Mouse (Mus musculus) stomach, embryonic 15.5 days (tissue): ENCODE results near the gene Rab37. TPM values are rescaled to one million over a fixed set of nuclear protein-coding genes. Genes with fewer than 3 reads are reported as not detected.

Experiments used
- ATAC-seq: fragments of 200-750 bp; cut with Nextera tagmentation; 2 replicates; pipeline ENCODE4 v1.8.0; 2017; ENCODE audit warnings: low read depth, moderate number of reproducible peaks, moderate TSS enrichment; ENCODE audit not compliant: insufficient read depth, low FRiP score
- H3K27ac ChIP-seq: fragments of 300-500 bp; sonication (generic); 2 replicates; pipeline ENCODE4 v1.5.1; 2015; ENCODE audit warnings: mild to moderate bottlenecking, inconsistent platforms
- H3K27me3 ChIP-seq: fragments of 300-500 bp; sonication (generic); replicated peaks from 2 replicates; pipeline ENCODE4 v1.6.1; 2015; ENCODE audit warnings: inconsistent platforms
- H3K36me3 ChIP-seq: fragments of 300-500 bp; sonication (generic); 2 replicates; pipeline ENCODE4 v1.6.1; 2015; ENCODE audit warnings: inconsistent platforms
- H3K4me1 ChIP-seq: fragments of 300-500 bp; sonication (generic); 2 replicates; pipeline ENCODE4 v1.6.1; 2015; ENCODE audit warnings: inconsistent platforms
- H3K4me2 ChIP-seq: fragments of 300-500 bp; sonication (generic); 2 replicates; pipeline ENCODE4 v1.6.1; 2015; ENCODE audit warnings: mild to moderate bottlenecking, inconsistent platforms
- H3K4me3 ChIP-seq: fragments of 300-500 bp; sonication (generic); replicated peaks from 2 replicates; pipeline ENCODE4 v1.5.1; 2015; ENCODE audit warnings: inconsistent platforms
- H3K9ac ChIP-seq: fragments of 300-500 bp; sonication (generic); 2 replicates; pipeline ENCODE4 v1.6.1; 2015; ENCODE audit warnings: inconsistent platforms
- H3K9me3 ChIP-seq: fragments of 300-500 bp; sonication (generic); 2 replicates; pipeline ENCODE4 v1.6.1; 2016; ENCODE audit warnings: inconsistent platforms
- WGBS: fragments of 180-500 bp; shearing (Covaris S2); methylation state at CpG from one replicate; pipeline ENCODE4 v1.1.7; 2015; 5-methylcytosine and 5-hydroxymethylcytosine counted together
- polyA plus RNA-seq: library from polyadenylated mRNA; unstranded; fragments of >200 nt; fragmentation: Nextera tagmentation; extraction: Ambion mirVana; gene quantifications from 2 replicates; pipeline ENCODE4 v1.2.1, GENCODE M21; 2015

Rab37 gene
- polyA plus RNA-seq, 1 experiment from 2014 or later = 2.6 TPM

- no peak for ATAC-seq
Measured at GRCm38 (mm10) chr11:115073002-115073401, 18.2 kb upstream of the Rab37 start.

GRCm38 (mm10) chr11:115075407-115075806 lies 15.8 kb upstream of the Rab37 start:
- Histone ChIP-seq H3K27ac (no peak overlapping the region), H3K4me1 (peaks cover 5% of the 10 kb centered on the region), H3K4me2 (no peak overlapping the region), H3K36me3 (no peaks in the 10 kb centered on the region), H3K27me3 (no peaks in the 10 kb centered on the region), H3K9ac (no peak overlapping the region), H3K9me3 (no peaks in the 10 kb centered on the region), H3K4me3 (no peak overlapping the region)
- WGBS = 54% methylated on average over 7 of the region's 7 CpGs
- ATAC-seq = no peak

More at GRCm38 (mm10) chr11:115073002-115073401, 18.2 kb upstream of the Rab37 start:
- 72% methylated on average over 5 of the region's 5 CpGs for WGBS
- Histone ChIP-seq H3K27me3 (no peaks in the 10 kb centered on the region), H3K9ac (no peak overlapping the region), H3K4me3 (no peak overlapping the region), H3K4me2 (no peak overlapping the region), H3K4me1 (peaks cover 5% of the 10 kb centered on the region), H3K9me3 (no peaks in the 10 kb centered on the region), H3K27ac (no peak overlapping the region), H3K36me3 (no peaks in the 10 kb centered on the region)

GRCm38 (mm10) chr11:115075859-115076258 lies 15.4 kb upstream of the Rab37 start:
- H3K9ac ChIP-seq = no peak overlapping the region
- H3K27ac ChIP-seq = no peak overlapping the region
- no peaks in the 10 kb centered on the region for H3K36me3 ChIP-seq
- no peaks in the 10 kb centered on the region for H3K27me3 ChIP-seq
- H3K9me3 ChIP-seq = no peaks in the 10 kb centered on the region
- H3K4me2 ChIP-seq = no peak overlapping the region
- no peak overlapping the region for H3K4me3 ChIP-seq
- H3K4me1 ChIP-seq = peaks cover 5% of the 10 kb centered on the region
- no peak for ATAC-seq
- WGBS = 43% methylated on average over 5 of the region's 5 CpGs

GRCm38 (mm10) chr11:115077436-115077835 lies 13.8 kb upstream of the Rab37 start:
- 100% methylated on average over 1 of the region's 1 CpGs for WGBS

GRCm38 (mm10) chr11:115078680-115079079 lies 12.6 kb upstream of the Rab37 start:
- no peak overlapping the region for H3K4me2 ChIP-seq
- no peak overlapping the region for H3K27ac ChIP-seq
- H3K4me3 ChIP-seq = no peak overlapping the region
- no peaks in the 10 kb centered on the region for H3K4me1 ChIP-seq
- H3K36me3 ChIP-seq = no peaks in the 10 kb centered on the region
- H3K9ac ChIP-seq = no peak overlapping the region
- no peaks in the 10 kb centered on the region for H3K9me3 ChIP-seq
- 79% methylated on average over 5 of the region's 5 CpGs for WGBS
- ATAC-seq = no peak
- H3K27me3 ChIP-seq = peaks cover under 1% of the 10 kb centered on the region

More at GRCm38 (mm10) chr11:115077436-115077835, 13.8 kb upstream of the Rab37 start:
- ATAC-seq = no peak
- no peak overlapping the region for H3K4me2 ChIP-seq
- no peak overlapping the region for H3K9ac ChIP-seq
- no peaks in the 10 kb centered on the region for H3K27me3 ChIP-seq
- H3K9me3 ChIP-seq = no peaks in the 10 kb centered on the region
- H3K36me3 ChIP-seq = no peaks in the 10 kb centered on the region
- H3K4me1 ChIP-seq = no peaks in the 10 kb centered on the region
- no peak overlapping the region for H3K4me3 ChIP-seq
- H3K27ac ChIP-seq = no peak overlapping the region

DNA sequence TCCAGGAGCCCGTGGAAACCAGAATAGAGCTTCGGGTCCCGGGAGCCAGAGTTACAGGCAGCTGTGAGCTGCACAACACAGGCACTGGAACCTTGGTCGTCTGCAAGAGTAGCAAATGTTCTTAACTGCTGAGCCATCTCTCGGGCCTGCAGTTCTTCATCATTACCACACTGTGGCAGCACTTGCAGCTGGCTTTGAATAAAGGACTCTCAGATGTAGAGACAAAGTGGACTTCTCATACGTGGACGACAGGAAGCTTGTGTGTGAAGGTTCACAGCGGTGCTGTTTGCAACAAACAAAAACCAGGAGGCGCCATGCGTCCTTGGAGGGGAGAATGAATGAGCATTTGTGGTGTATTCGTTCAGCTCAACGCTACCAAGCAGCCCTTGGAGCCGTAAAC lies 10.3 kb upstream of the Rab37 start:
- no peaks in the 10 kb centered on the region for H3K36me3 ChIP-seq
- H3K9me3 ChIP-seq = no peaks in the 10 kb centered on the region
- peaks cover 11% of the 10 kb centered on the region for H3K27me3 ChIP-seq
- H3K27ac ChIP-seq = no peak overlapping the region
- no peak overlapping the region for H3K4me2 ChIP-seq
- H3K4me1 ChIP-seq = no peaks in the 10 kb centered on the region
- no peak overlapping the region for H3K4me3 ChIP-seq
- WGBS = 35% methylated on average over 13 of the region's 13 CpGs
- no peak overlapping the region for H3K9ac ChIP-seq
- ATAC-seq = no peak

DNA sequence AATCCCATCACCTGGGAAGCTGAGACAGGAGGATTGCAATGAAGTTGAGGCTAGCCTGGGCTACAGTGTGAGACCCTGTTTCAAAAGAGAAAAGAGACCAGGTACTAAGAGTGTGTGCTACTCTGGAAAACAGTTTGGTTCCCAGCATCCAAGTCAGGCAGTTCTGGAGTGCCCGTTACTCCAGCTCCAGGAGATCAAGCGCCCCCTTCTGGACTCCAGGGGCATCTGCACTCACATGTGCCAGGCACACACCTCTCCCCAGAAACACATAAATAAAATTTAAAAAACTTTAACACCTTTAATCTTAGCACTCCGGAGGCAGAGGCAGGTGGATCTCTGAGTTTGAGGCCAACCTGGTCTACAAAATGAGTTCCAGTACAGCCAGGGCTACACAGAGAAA lies 9.9 kb upstream of the Rab37 start:
- Histone ChIP-seq H3K4me2 (no peak overlapping the region), H3K4me3 (no peak overlapping the region)
- ATAC-seq = no peak

DNA sequence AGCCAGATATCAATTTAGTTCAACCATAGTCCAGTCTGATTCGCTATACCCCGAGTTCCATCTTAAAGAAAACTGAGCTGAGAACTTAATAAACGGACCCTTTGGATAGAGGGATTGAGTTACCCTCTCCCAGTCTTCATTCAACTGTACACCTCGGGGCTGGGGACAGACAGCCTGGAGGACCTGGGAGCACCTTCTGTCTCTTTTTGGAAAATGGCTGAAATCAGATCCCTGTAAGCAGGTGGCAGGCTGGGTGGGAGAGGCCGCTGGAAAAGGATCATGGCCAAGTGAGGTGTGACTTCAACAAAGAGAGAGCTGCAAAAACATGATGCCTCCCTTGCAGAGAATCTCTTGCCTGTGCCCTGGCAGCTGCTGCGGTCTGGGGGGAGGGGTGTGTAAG lies 9.0 kb upstream of the Rab37 start:
- Histone ChIP-seq H3K4me2 (no peak overlapping the region), H3K4me1 (no peaks in the 10 kb centered on the region), H3K36me3 (no peaks in the 10 kb centered on the region), H3K27me3 (peaks cover 11% of the 10 kb centered on the region), H3K9ac (no peak overlapping the region), H3K4me3 (no peak overlapping the region), H3K9me3 (no peaks in the 10 kb centered on the region), H3K27ac (no peak overlapping the region)
- 71% methylated on average over 6 of the region's 6 CpGs for WGBS
- no peak for ATAC-seq

More for the DNA sequence above, 9.9 kb upstream of the Rab37 start:
- peaks cover 11% of the 10 kb centered on the region for H3K27me3 ChIP-seq
- no peaks in the 10 kb centered on the region for H3K36me3 ChIP-seq
- no peaks in the 10 kb centered on the region for H3K4me1 ChIP-seq
- 65% methylated on average over 3 of the region's 3 CpGs for WGBS
- H3K9ac ChIP-seq = no peak overlapping the region
- no peak overlapping the region for H3K27ac ChIP-seq
- no peaks in the 10 kb centered on the region for H3K9me3 ChIP-seq

GRCm38 (mm10) chr11:115083376-115084139 lies 7.7 kb upstream of the Rab37 start:
- whole genome bisulfite sequencing = 41% methylated on average over 18 of the region's 18 CpGs
- H3K9ac ChIP-seq = no peak overlapping the region
- H3K27ac ChIP-seq = no peak overlapping the region
- no peaks in the 10 kb centered on the region for H3K4me1 ChIP-seq
- H3K4me3 ChIP-seq = no peak overlapping the region
- ATAC-seq = no peak
- peaks cover 11% of the 10 kb centered on the region for H3K27me3 ChIP-seq
- H3K4me2 ChIP-seq = no peak overlapping the region
- no peaks in the 10 kb centered on the region for H3K36me3 ChIP-seq
- H3K9me3 ChIP-seq = no peaks in the 10 kb centered on the region

GRCm38 (mm10) chr11:115084595-115084994 lies 6.6 kb upstream of the Rab37 start:
- 47% methylated on average over 12 of the region's 12 CpGs for WGBS
- Histone ChIP-seq H3K36me3 (no peaks in the 10 kb centered on the region), H3K4me3 (no peak overlapping the region), H3K4me2 (no peak overlapping the region), H3K9ac (no peak overlapping the region), H3K27me3 (peaks cover 11% of the 10 kb centered on the region), H3K27ac (no peak overlapping the region), H3K4me1 (no peaks in the 10 kb centered on the region), H3K9me3 (no peaks in the 10 kb centered on the region)
- ATAC-seq = no peak

- Histone ChIP-seq H3K36me3 (no peaks in the 10 kb centered on the region), H3K4me1 (no peaks in the 10 kb centered on the region), H3K4me2 (no peak overlapping the region), H3K9ac (no peak overlapping the region), H3K4me3 (no peak overlapping the region), H3K27me3 (peaks cover 11% of the 10 kb centered on the region), H3K27ac (no peak overlapping the region), H3K9me3 (no peaks in the 10 kb centered on the region)
- no peak for ATAC-seq
- WGBS = 62% methylated on average over 8 of the region's 8 CpGs
Measured at GRCm38 (mm10) chr11:115085064-115085463, 6.2 kb upstream of the Rab37 start.

DNA sequence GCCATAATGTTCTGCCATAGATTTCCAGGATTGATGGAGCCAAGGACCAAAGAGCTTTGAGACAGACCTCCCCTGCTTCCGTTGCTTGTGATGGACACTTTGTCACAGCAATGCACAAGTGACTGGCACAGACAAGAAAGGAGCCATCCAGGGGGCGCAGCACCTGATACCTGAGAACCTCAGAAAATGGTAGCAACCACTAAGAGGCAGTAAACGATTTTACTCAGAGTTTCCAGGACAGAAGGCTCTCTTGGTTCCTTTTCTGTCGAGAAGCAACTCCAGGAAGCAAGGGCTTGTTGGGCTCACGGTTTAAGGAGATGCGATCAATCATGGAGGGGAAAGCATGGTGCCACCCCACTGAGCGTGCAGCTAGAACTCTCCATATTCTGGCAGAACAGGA lies 5.0 kb upstream of the Rab37 start:
- no peak overlapping the region for H3K4me3 ChIP-seq
- WGBS = 53% methylated on average over 7 of the region's 7 CpGs
- H3K27ac ChIP-seq = no peak overlapping the region
- no peaks in the 10 kb centered on the region for H3K9me3 ChIP-seq
- ATAC-seq = no peak
- H3K36me3 ChIP-seq = no peaks in the 10 kb centered on the region
- H3K4me1 ChIP-seq = no peaks in the 10 kb centered on the region
- H3K4me2 ChIP-seq = no peak overlapping the region
- H3K9ac ChIP-seq = no peak overlapping the region
- peaks cover 18% of the 10 kb centered on the region for H3K27me3 ChIP-seq
